Mouse (Mus musculus) spleen, adult 2 months (tissue): ENCODE data around the gene Slc22a5. TPM values are rescaled to one million over a fixed set of nuclear protein-coding genes. Genes with fewer than 3 reads are reported as not detected.
"Not testable (repeated sequence)": the region's sequence is repeated elsewhere in the genome, so short reads cannot be mapped to it uniquely, and the experiment has no call there.

ENCODE experiments used
- DNase-seq, 2 experiments: peaks; one replicate each; pipeline versions ENCODE4 v3.0.0 to v3.0.0-alpha.2; 2012 to 2021; ENCODE audit warnings: low spot score in 2 of 2, low read depth in 1 of 2
- H3K27ac ChIP-seq: fragments of 200-500 bp; 2 replicates; pipeline ENCODE4 v1.5.1; 2012; ENCODE audit warnings: low read length, inconsistent platforms; ENCODE audit not compliant: insufficient read depth
- H3K27me3 ChIP-seq: fragments of 200-500 bp; 2 replicates; pipeline ENCODE4 v1.6.1; 2012; ENCODE audit warnings: mild to moderate bottlenecking, moderate library complexity, low read length, inconsistent platforms; ENCODE audit not compliant: control insufficient read depth, insufficient read depth
- H3K36me3 ChIP-seq: fragments of 200-500 bp; 2 replicates; pipeline ENCODE4 v1.6.1; 2012; ENCODE audit warnings: mild to moderate bottlenecking, low read length, inconsistent platforms; ENCODE audit not compliant: control insufficient read depth, insufficient read depth
- H3K4me1 ChIP-seq: fragments of 200-500 bp; 2 replicates; pipeline ENCODE4 v1.6.1; 2011; ENCODE audit warnings: inconsistent platforms; ENCODE audit not compliant: control insufficient read depth, insufficient read depth, insufficient read length
- H3K4me3 ChIP-seq: fragments of 200-500 bp; 2 replicates; pipeline ENCODE4 v1.5.1; 2011; ENCODE audit warnings: mild to moderate bottlenecking, inconsistent platforms; ENCODE audit not compliant: insufficient read depth, insufficient read length; ENCODE audit errors: extremely low read depth
- CTCF ChIP-seq: fragments of 200-500 bp; IDR thresholded peaks from 2 replicates; pipeline ENCODE4 v1.5.1; 2011; ENCODE audit warnings: mild to moderate bottlenecking, inconsistent platforms; ENCODE audit not compliant: insufficient read depth, insufficient read length, insufficient replicate concordance; ENCODE audit errors: extremely low read depth
- POLR2A ChIP-seq: fragments of 200-500 bp; IDR thresholded peaks from 2 replicates; pipeline ENCODE4 v1.6.1; 2011; ENCODE audit warnings: low read depth, low read length, inconsistent platforms
- WGBS: fragments of 180-500 bp; shearing (Covaris S2); methylation state at CpG from one replicate; pipeline ENCODE4 v1.1.7; 2018; 5-methylcytosine and 5-hydroxymethylcytosine counted together
- polyA plus RNA-seq: library from polyadenylated mRNA; depleted of rRNA; stranded (reverse); fragments of >200 nt; gene quantifications from 2 replicates; pipeline ENCODE4 v1.2.3, GENCODE M21; 2012

Gene Slc22a5
- polyA plus RNA-seq, 1 experiment = 10.3 TPM

- no peaks in the 10 kb centered on the region for H3K27me3 ChIP-seq
- no peaks in the 10 kb centered on the region for H3K4me1 ChIP-seq
- no peak overlapping the region for H3K4me3 ChIP-seq
- peak overlapping the region; percentile 62 for H3K27ac ChIP-seq
- peaks cover 10% of the 10 kb centered on the region for H3K36me3 ChIP-seq
- DNase-seq = no peak
- TF ChIP-seq CTCF = no peak
- 95% methylated on average over 2 of the region's 2 CpGs for WGBS
Measured at GRCm38 (mm10) chr11:53871786-53872507, 19.5 kb downstream of the Slc22a5 start.

GRCm38 (mm10) chr11:53869172-53869571, 22.3 kb downstream of the Slc22a5 start:
- DNase-seq = no peak
- 88% methylated on average over 5 of the region's 5 CpGs for WGBS

GRCm38 (mm10) chr11:53868323-53868722, 23.1 kb downstream of the Slc22a5 start:
- H3K27me3 ChIP-seq, H3K36me3 ChIP-seq, H3K27ac ChIP-seq, H3K4me3 ChIP-seq, H3K4me1 ChIP-seq, DNase-seq: not testable (repeated sequence)
- 59% methylated on average over 5 of the region's 5 CpGs for WGBS

More at GRCm38 (mm10) chr11:53869172-53869571, 22.3 kb downstream of the Slc22a5 start:
- H3K36me3 ChIP-seq = peaks cover 9% of the 10 kb centered on the region
- no peak overlapping the region for H3K27ac ChIP-seq
- no peak overlapping the region for H3K4me3 ChIP-seq
- TF ChIP-seq POLR2A (no peak), CTCF (no peak)
- H3K4me1 ChIP-seq = no peaks in the 10 kb centered on the region
- H3K27me3 ChIP-seq = no peaks in the 10 kb centered on the region

GRCm38 (mm10) chr11:53864724-53865310, 26.6 kb downstream of the Slc22a5 start:
- H3K36me3 ChIP-seq, DNase-seq, H3K27me3 ChIP-seq, H3K4me1 ChIP-seq, H3K27ac ChIP-seq, H3K4me3 ChIP-seq: not testable (repeated sequence)
- 86% methylated on average over 2 of the region's 4 CpGs for WGBS

GRCm38 (mm10) chr11:53860944-53861343, 30.5 kb downstream of the Slc22a5 start:
- 79% methylated on average over 8 of the region's 9 CpGs for WGBS
- not testable (repeated sequence) for H3K27ac ChIP-seq, DNase-seq, H3K4me3 ChIP-seq, H3K4me1 ChIP-seq, H3K36me3 ChIP-seq, H3K27me3 ChIP-seq

- Histone ChIP-seq H3K27ac (peak within 1 kb of the TSS; percentile 64), H3K4me3 (peak within 1 kb of the TSS; percentile 60)
- WGBS = 2% methylated on average over 46 of the region's 50 CpGs
- not testable (repeated sequence) for H3K36me3 ChIP-seq, H3K27me3 ChIP-seq, H3K4me1 ChIP-seq
- DNase-seq = peak; percentile 27 to 44
Measured at GRCm38 (mm10) chr11:53858761-53859580, 32.5 kb downstream of the Slc22a5 start, which contains the start of gene Gm12216. Gm12216 (minus strand) TSS chr11:53859256.

GRCm38 (mm10) chr11:53858058-53858760, 33.3 kb downstream of the Slc22a5 start:
- DNase-seq = no peak
- 62% methylated on average over 6 of the region's 6 CpGs for WGBS
- Histone ChIP-seq H3K27ac (no peak overlapping the region), H3K4me1 (peaks cover 4% of the 10 kb centered on the region; the same call in 1 of the 2 replicates), H3K4me3 (peak overlapping the region; percentile 60), H3K36me3 (no peaks in the 10 kb centered on the region), H3K27me3 (no peaks in the 10 kb centered on the region)
- no peak for TF ChIP-seq CTCF
- TF ChIP-seq POLR2A = no peak
